Mouse (Mus musculus) stomach, postnatal 0 days (tissue): ENCODE data around the gene Birc2. TPM values are rescaled to one million over a fixed set of nuclear protein-coding genes. Genes with fewer than 3 reads are reported as not detected.

ENCODE experiments used
- ATAC-seq: fragments of 200-750 bp; cut with Nextera tagmentation; 2 replicates; pipeline ENCODE4 v1.8.0; 2017; ENCODE audit not compliant: low FRiP score, low TSS enrichment
- DNase-seq: peaks from one replicate; pipeline ENCODE4 v3.0.0-alpha.2; 2016; ENCODE audit warnings: low spot score
- H3K27ac ChIP-seq: fragments of 300-500 bp; sonication (generic); replicated peaks from 2 replicates; pipeline ENCODE4 v1.5.1; 2014; ENCODE audit warnings: mild to moderate bottlenecking, control low read depth
- H3K27me3 ChIP-seq: fragments of 300-500 bp; sonication (generic); 2 replicates; pipeline ENCODE4 v1.6.1; 2014; ENCODE audit warnings: low read length; ENCODE audit not compliant: control insufficient read depth, insufficient read depth
- H3K36me3 ChIP-seq: fragments of 300-500 bp; sonication (generic); 2 replicates; pipeline ENCODE4 v1.6.1; 2014; ENCODE audit warnings: low read length, mixed read lengths; ENCODE audit not compliant: control insufficient read depth, insufficient read depth
- H3K4me1 ChIP-seq: fragments of 300-500 bp; sonication (generic); replicated peaks from 2 replicates; pipeline ENCODE4 v1.6.1; 2014; ENCODE audit warnings: antibody characterized with exemption; ENCODE audit not compliant: control insufficient read depth, insufficient read depth
- H3K4me2 ChIP-seq: fragments of 300-500 bp; sonication (generic); replicated peaks from 2 replicates; pipeline ENCODE4 v1.6.1; 2014; ENCODE audit warnings: low read depth, mild to moderate bottlenecking, control low read depth, moderate library complexity
- H3K4me3 ChIP-seq: fragments of 300-500 bp; sonication (generic); 2 replicates; pipeline ENCODE4 v1.5.1; 2014; ENCODE audit warnings: low read depth, low read length, control low read depth
- H3K9ac ChIP-seq: fragments of 300-500 bp; sonication (generic); 2 replicates; pipeline ENCODE4 v1.6.1; 2014; ENCODE audit warnings: mild to moderate bottlenecking, low read length, control low read depth, mixed read lengths
- H3K9me3 ChIP-seq: fragments of 300-500 bp; sonication (generic); 2 replicates; pipeline ENCODE4 v1.6.1; 2016; ENCODE audit warnings: low read length; ENCODE audit not compliant: control insufficient read depth
- CTCF ChIP-seq: IDR thresholded peaks from 2 replicates; pipeline ENCODE4 v1.5.1; 2016; ENCODE audit warnings: antibody characterized with exemption, low read depth, mild to moderate bottlenecking, moderate library complexity
- EP300 ChIP-seq: optimal IDR thresholded peaks from 2 replicates; pipeline ENCODE3; 2016; ENCODE audit warnings: antibody characterized with exemption
- WGBS: fragments of 180-500 bp; shearing (Covaris S2); extraction: QIAGEN DNeasy Blood & Tissue Kit; methylation state at CpG from one replicate; pipeline ENCODE4 v1.1.7; 2014; 5-methylcytosine and 5-hydroxymethylcytosine counted together
- polyA plus RNA-seq: library from polyadenylated mRNA; unstranded; fragments of >200 nt; fragmentation: Nextera tagmentation; extraction: Ambion mirVana; gene quantifications from 2 replicates; pipeline ENCODE4 v1.2.1, GENCODE M21; 2015

Birc2 gene
- polyA plus RNA-seq, 1 experiment from 2014 or later: 17.2 TPM

GRCm38 (mm10) chr9:7835302-7835701, 1.6 kb downstream of the Birc2 start:
- H3K4me1 ChIP-seq: no peaks in the 10 kb centered on the region; the same call in 1 of the 2 replicates
- H3K27me3 ChIP-seq: no peaks in the 10 kb centered on the region
- ATAC-seq: no peak
- no peak overlapping the region for H3K4me2 ChIP-seq
- H3K4me3 ChIP-seq: no peak overlapping the region
- H3K27ac ChIP-seq: no peak overlapping the region
- TF ChIP-seq EP300 (no peak), CTCF (no peak)
- peaks cover 6% of the 10 kb centered on the region for H3K36me3 ChIP-seq
- no peak overlapping the region for H3K9ac ChIP-seq
- no peak for DNase-seq
- H3K9me3 ChIP-seq: no peaks in the 10 kb centered on the region
- 72% methylated on average over 1 of the region's 1 CpGs for WGBS

- no peak for DNase-seq
- H3K4me2 ChIP-seq: no peak overlapping the region
- WGBS: 85% methylated on average over 6 of the region's 6 CpGs
- peaks cover 6% of the 10 kb centered on the region for H3K36me3 ChIP-seq
- no peak overlapping the region for H3K4me3 ChIP-seq
- peaks cover 5% of the 10 kb centered on the region for H3K4me1 ChIP-seq
- H3K9me3 ChIP-seq: no peaks in the 10 kb centered on the region
- no peak overlapping the region for H3K27ac ChIP-seq
- H3K9ac ChIP-seq: no peak overlapping the region
- H3K27me3 ChIP-seq: no peaks in the 10 kb centered on the region
- ATAC-seq: no peak
- TF ChIP-seq EP300: no peak
- 0 out of 2 replicates have a peak, but pooled peaks have one; percentile 9 for TF ChIP-seq CTCF
These were observed 3.4 kb downstream of the Birc2 start for GRCm38 (mm10) chr9:7833421-7833820.

GRCm38 (mm10) chr9:7829531-7830528, 7.0 kb downstream of the Birc2 start:
- DNase-seq (no peak), ATAC-seq (no peak)
- Histone ChIP-seq H3K9ac (no peak overlapping the region), H3K27ac (no peak overlapping the region), H3K4me1 (peaks cover 5% of the 10 kb centered on the region), H3K27me3 (no peaks in the 10 kb centered on the region), H3K9me3 (no peaks in the 10 kb centered on the region), H3K4me2 (no peak overlapping the region), H3K36me3 (peaks cover 6% of the 10 kb centered on the region), H3K4me3 (no peak overlapping the region)
- 71% methylated on average over 9 of the region's 9 CpGs for WGBS
- TF ChIP-seq EP300 (no peak), CTCF (no peak)

- Histone ChIP-seq H3K27me3 (no peaks in the 10 kb centered on the region), H3K27ac (no peak overlapping the region), H3K9me3 (no peaks in the 10 kb centered on the region), H3K36me3 (peaks cover 2% of the 10 kb centered on the region), H3K4me2 (no peak overlapping the region), H3K4me1 (peaks cover 5% of the 10 kb centered on the region), H3K9ac (no peak overlapping the region), H3K4me3 (no peak overlapping the region)
- 74% methylated on average over 4 of the region's 4 CpGs for WGBS
- TF ChIP-seq CTCF (no peak), EP300 (no peak)
- ATAC-seq: no peak
- no peak for DNase-seq
These were observed 8.2 kb downstream of the Birc2 start for GRCm38 (mm10) chr9:7828706-7829105.

GRCm38 (mm10) chr9:7824916-7825315, 11.9 kb downstream of the Birc2 start:
- Histone ChIP-seq H3K36me3 (peaks cover 4% of the 10 kb centered on the region; the same call in 1 of the 2 replicates), H3K4me1 (peaks cover 5% of the 10 kb centered on the region; the same call in 1 of the 2 replicates), H3K4me2 (no peak overlapping the region), H3K9me3 (no peaks in the 10 kb centered on the region), H3K9ac (no peak overlapping the region), H3K27ac (no peak overlapping the region), H3K4me3 (no peak overlapping the region), H3K27me3 (no peaks in the 10 kb centered on the region)
- TF ChIP-seq EP300 (no peak), CTCF (no peak)
- DNase-seq: no peak
- ATAC-seq: no peak
- 88% methylated on average over 5 of the region's 5 CpGs for WGBS

- Histone ChIP-seq H3K9ac (no peak overlapping the region), H3K27ac (no peak overlapping the region), H3K9me3 (no peaks in the 10 kb centered on the region), H3K4me1 (no peaks in the 10 kb centered on the region), H3K4me3 (no peak overlapping the region), H3K4me2 (no peak overlapping the region), H3K36me3 (peaks cover 12% of the 10 kb centered on the region), H3K27me3 (no peaks in the 10 kb centered on the region)
- ATAC-seq (no peak), DNase-seq (no peak)
- WGBS: 73% methylated on average over 3 of the region's 3 CpGs
- TF ChIP-seq EP300: no peak
- peak; percentile 48 for TF ChIP-seq CTCF
These were observed 14.1 kb downstream of the Birc2 start for GRCm38 (mm10) chr9:7822758-7823157.
